Mouse (Mus musculus): Measurements from ENCODE around the gene Pak1ip1.

- TF ChIP-seq GATA1 (IDR thresholded peaks at IDR 0.05; ENCODE audit: low read length) (no peak), TAL1 (IDR thresholded peaks at IDR 0.05; ENCODE audit: low read length) (no peak)
Measured at GRCm38 (mm10) chr13:40986081-40986480, 14.7 kb upstream of the Pak1ip1 start.

Data from erythroblast, embryonic 14.5 days (primary cell).